Mouse (Mus musculus) liver, embryonic 14.5 days (tissue): ENCODE data around the gene Pithd1.

Experiments
- CTCF ChIP-seq: IDR thresholded peaks from 2 replicates; pipeline ENCODE4 v1.5.1; 2016; ENCODE audit warnings: antibody characterized with exemption, low read depth, control low read depth
- EP300 ChIP-seq: IDR thresholded peaks from 2 replicates; pipeline ENCODE4 v1.6.1; 2016; ENCODE audit warnings: antibody characterized with exemption, low read depth

GRCm38 (mm10) chr4:136004921-136005320 is 17.9 kb upstream of the Pithd1 start:
- no peak for TF ChIP-seq CTCF
- no peak for TF ChIP-seq EP300
